Mouse (Mus musculus) heart, adult 8-10 months (tissue): ENCODE results near the gene Chd3. TPM values are rescaled to one million over a fixed set of nuclear protein-coding genes. Genes with fewer than 3 reads are reported as not detected.

Experiments used
- DNase-seq: peaks from one replicate; pipeline ENCODE4 v3.0.0; 2022; ENCODE audit warnings: low spot score
- total RNA-seq, 4 experiments: library from RNA; stranded (reverse); gene quantifications; 2 replicates each; pipeline ENCODE4 v1.2.4; 2022

Gene Chd3
- total RNA-seq, 4 experiments from 2014 or later = 16.7 to 20.4 (median 18.3) TPM

- peak; percentile 52 for DNase-seq
Measured at GRCm38 (mm10) chr11:69366855-69367615, 2.2 kb downstream of the Chd3 start.

- DNase-seq = peak; percentile 92
Measured at GRCm38 (mm10) chr11:69366157-69366854, 2.9 kb downstream of the Chd3 start.

- DNase-seq = no peak
Measured at GRCm38 (mm10) chr11:69365722-69366121, 3.5 kb downstream of the Chd3 start.

GRCm38 (mm10) chr11:69364910-69365309, 4.3 kb downstream of the Chd3 start:
- DNase-seq = peak; percentile 91

DNA sequence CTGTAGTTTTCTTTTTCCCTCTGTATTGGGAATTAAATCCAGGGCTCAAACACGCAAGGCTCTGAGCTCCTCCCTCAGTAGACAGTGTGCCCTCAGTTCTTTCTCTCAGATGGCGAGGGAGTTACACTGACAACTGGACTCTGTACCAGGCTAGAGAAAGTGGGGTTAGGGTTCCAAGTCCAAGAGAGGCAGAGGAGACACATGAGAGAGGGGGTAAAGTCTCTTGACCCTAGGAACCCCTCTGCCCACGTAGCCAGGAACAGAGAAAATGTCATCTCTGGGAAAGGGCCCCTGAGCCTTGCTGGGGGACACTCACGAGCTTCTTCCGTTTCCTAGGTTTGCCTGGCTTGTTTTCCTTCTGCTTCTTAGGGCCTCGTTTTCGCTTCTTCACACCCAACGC, 4.8 kb downstream of the Chd3 start:
- DNase-seq = no peak

DNA sequence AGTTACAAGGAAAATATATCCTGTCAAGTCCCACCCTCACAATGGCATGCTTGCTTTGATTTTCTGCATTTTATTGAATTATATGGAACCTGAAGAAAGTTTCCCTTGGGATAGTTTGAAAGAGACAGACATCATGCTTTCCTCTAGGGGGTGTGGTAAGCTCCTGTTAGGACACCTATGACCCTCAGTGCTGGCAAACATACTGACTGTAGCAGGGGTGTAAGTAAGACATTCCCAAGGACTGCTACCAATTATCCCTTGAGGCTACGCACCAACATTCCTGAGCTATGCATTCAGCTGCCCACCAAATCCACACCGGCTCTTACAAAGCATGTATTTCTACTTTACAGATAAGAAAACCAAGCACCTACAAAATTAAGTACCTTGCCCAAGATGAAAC, 6.7 kb downstream of the Chd3 start:
- no peak for DNase-seq

DNA sequence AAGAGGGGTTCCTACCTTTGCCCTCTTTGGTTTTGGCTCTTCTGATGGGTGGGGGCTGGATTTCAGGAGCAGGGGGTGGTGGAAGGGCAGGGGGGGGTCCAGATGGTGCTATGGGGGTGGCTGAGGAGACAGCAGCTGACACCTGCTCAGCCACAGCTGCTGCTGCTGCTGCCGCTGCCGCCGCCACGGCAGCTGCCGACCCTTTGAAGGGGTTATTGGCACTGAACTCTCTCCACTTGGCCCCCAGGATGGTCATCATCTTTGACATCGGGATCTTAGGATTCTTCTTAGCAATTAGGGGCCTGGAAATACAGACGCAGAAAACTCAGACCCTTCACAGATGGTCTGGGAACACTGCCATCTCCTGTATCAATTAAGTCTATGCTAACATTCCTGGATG, 7.2 kb downstream of the Chd3 start:
- DNase-seq = no peak

DNA sequence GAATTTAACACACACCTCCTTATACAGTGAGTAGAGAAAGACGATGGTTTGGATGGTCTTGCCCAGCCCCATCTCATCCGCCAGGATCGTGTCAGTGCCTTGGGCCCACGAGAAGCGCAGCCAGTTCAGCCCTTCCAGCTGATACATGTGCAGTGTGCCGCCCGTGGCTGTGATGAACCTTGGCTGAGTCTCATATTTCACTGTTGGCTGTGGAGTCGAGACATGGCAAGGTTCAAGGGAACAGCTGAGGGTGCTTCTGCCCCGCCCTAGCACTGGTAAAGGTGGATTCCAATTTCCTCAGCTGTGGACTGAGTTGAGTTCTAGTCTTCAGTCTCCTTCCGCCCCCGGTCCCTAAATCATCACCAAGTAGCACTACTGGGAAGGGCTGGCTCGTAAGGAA, 11.5 kb downstream of the Chd3 start:
- DNase-seq = no peak

DNA sequence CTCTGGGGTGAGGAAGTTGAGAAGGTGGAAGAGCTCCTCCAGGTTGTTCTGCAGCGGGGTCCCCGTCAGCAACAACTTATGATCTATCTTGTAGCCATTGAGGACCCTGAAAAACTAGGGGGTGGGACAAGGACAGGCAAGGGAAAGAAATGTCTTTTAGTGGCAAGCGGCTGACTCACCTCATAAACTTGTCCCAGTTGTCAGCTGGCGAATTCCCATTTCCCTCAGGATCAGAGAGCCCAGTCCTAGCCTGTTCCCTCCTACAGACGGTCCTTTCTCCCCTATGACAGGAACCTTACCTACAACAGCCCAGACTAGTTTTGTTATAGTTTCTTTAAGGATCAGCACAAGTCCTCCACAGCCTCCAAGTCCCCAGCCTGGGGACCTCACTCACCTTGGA, 12.7 kb downstream of the Chd3 start:
- no peak for DNase-seq

GRCm38 (mm10) chr11:69346441-69346840, 22.8 kb downstream of the Chd3 start:
- DNase-seq = no peak

DNA sequence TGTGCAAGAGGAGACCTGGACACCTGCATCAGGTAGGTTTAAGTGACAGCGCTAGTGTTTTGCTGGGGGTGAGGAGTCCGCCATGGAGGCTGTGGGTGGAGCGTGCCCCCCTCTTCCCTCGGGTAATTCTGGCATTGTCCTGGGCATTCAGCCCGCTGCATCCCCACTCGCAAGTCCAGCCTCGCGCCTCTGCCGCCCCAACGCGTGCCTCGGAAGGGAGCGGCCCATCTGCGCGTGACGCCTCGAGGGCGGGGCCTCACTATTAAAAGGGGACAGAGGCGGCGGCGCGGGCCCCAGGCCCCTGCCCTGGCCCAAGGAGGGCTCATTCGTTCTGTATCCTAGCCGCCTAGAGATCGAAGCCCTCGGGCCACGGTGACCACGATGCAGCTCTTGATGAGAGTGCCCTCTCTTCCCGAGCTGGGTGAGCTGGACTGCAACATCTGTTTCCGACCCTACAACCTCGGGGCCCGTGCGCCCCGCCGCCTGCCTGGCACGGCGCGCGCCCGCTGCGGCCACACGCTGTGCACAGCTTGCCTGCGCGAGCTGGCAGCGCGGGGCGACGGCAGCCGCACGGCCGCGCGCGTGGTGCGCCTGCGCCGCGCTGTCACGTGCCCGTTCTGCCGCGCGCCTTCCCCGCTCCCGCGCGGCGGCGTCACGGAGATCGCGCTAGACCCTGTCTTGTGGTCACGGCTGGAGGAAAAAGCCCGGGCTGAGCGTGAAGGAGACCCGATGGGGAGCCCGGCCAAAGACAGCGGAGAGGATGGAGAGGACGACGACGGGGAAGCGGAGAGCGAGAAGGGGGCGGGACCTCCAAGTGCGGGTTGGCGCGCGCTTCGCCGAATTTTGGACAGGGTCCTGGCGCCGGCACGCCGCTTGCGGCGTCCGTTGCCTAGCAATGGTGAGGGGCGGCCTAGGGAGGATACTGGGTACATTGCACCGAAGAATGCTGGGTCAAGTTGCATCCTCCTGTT, 28.8 kb downstream of the Chd3 start, which contains the start of gene Rnf227:
Gene Rnf227 (plus strand): TSS at position 301 of the 971 bp plus-strand sequence.
- peak; percentile 43 for DNase-seq

DNA sequence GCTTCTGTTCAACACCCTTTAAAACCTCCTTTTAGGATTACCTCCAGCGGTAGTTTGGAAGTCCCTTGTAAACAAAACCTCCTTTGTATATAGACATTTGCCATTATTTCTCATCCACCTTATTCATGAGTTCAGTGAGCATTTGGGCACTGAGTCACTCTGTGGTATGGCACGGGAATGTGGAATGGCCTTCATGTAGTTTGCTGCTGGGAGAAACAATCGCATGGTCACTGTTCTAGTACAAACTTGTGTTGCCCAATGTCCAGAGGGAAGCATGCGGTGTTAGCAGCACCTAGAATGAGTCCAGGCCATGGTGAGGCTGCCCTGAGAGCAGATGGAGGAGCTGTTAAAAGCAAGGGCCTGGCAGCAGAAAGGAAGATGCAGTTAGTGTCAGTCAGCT, 34.4 kb downstream of the Chd3 start:
- DNase-seq = no peak

DNA sequence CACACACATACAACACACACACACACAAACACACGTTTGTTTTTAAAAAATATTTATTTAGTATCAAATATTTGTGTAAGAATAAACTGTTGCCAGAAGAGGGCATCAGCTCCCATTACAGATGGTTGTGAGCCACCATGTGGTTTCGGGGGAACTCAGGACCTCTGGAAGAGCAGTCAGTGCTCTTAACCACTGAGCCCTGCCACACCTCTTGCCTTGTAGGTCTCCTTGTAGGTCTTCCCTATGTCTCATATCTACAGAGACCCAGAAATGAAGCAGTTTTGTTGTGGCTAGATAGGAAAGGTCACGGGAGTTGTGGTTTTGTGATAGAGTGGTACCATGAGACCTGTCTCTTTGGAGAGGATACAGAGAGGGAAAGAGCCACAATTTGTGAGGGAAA, 35.3 kb downstream of the Chd3 start:
- no peak for DNase-seq

DNA sequence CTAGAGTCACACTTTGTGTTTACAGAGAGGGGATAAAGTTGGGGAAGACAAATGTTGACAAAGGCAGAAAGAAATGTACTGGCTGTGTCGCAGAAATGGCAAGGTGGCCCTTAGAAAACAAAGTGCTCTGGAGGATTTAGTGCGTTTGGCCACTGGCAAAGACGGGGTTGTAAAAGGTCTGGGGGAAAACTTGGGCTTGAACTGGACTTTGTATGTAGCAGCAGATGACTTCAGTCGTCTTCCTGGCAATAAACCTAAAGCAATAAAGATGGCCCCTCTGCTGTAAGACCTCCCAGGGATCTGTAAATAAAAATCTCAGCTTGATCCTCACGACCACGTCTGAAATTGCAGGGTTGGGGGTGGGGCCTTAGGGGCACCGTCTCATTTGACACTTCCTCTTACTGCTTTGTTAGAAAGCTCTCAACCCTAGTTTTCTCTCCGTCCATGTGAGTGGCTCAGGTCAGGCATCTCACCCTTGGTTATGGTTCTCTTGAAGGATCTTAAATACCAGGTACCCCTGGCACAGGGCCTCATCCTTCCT, 36.4 kb downstream of the Chd3 start:
- no peak for DNase-seq

GRCm38 (mm10) chr11:69331929-69332405, 37.2 kb downstream of the Chd3 start:
- DNase-seq = peak; percentile 60

DNA sequence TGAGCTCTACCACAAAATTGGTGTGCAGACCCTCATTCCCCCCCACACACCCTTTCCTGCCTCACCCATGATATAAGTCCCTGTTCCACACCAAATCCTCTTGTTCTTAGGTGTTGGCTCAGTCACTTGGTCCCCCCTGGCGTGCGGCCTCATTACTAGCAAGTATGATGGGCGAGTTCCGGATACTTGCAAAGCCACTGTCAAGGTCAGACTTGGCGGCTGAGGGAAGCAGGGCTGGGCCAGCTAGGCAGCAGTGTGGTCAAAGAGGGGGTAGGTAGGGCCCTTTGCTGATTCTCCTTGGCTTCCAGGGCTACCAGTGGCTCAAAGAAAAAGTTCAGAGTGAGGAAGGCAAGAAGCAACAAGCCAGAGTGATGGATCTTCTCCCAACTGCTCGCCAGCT, 38.1 kb downstream of the Chd3 start:
- DNase-seq = no peak

DNA sequence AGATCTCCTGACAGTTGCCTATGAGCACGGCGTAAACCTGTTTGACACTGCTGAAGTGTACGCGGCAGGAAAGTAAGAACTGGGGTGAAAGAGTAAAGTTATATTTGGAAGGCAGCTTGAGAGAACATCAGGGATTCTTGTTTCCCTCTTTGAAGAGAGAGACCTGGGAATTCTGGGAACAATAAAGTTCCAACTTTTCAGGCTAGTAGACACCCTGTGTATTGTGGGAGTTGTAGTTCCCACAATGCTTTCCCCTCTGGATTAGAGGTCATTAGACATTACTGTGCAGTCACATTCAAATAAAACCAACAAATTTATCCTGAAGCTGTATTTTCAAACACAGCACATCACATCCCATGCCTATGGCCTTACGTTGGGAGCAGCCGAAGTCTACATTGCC, 40.7 kb downstream of the Chd3 start:
- no peak for DNase-seq

DNA sequence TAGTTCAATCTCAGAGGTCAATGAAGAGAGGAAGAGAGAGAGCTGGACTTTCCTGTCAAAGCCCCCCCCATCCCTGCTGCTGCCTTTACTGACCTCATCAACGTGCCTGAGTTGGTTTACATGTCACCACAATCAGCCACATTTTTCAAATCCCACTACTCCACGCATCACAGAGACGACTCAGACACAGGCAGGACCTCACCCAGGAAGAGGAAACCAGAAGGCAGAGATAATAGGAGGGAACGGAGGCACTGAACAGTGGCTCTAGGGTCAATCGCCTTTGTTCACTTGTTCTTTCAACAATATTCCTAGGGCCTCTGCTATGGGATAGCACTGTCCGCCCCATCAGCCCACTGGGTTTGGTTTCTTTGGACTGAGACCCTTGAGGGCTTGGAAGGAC, 41.6 kb downstream of the Chd3 start:
- no peak for DNase-seq

DNA sequence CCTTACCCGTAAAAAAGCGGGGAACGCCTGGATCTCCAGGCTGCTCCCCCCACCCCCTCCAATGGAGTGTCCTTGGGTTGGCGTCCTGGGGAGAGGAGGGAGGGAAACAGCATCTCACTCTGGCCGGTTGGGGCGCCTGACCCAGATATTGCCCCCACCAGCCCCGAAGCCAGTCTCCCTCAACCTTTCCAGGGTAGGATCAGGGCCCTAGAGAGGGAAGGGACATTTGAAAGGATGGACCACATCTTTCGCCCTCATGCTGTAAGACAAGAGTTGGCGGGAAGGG, 42.1 kb downstream of the Chd3 start:
- no peak for DNase-seq

DNA sequence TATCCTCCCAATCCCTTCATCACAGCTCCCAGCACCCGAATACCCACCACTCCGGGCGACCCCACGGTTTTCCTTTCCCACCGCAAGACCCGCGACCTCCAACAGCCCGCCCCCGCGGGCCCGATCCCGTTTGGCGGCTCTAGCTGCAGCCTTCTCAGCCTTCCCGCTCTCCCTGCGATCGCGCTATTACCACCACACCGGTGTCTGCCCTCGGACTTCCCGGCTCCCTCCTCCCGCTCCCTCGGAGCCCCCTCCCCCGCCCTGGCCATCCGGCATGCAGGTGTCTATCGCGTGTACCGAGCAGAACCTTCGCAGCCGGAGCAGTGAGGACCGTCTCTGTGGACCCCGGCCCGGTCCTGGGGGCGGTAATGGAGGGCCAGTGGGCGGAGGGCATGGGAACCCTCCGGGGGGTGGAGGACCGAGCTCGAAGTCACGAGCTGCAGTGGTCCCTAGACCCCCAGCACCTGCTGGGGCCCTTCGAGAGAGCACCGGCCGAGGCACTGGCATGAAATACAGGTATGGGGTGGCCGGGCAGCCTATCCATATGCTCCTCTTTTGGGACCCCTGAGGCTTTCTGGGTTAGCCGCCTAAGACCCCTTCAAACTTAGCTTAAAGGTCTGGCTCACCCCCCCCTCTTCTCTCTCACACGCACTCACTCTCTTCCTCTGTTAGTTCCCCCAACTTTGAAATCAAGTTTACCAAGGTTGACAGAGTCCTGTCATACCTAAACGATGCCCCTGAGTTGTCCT, 42.6 kb downstream of the Chd3 start:
- no peak for DNase-seq
